Mouse (Mus musculus) E14TG2a.4 (cell line): ENCODE data around the gene Rapgef5.

Source experiments
- CTCF ChIP-seq: conservative IDR thresholded peaks from 2 replicates; pipeline ENCODE4 v1.5.1; 2014; ENCODE audit warnings: low read length
- NANOG ChIP-seq: IDR thresholded peaks from 2 replicates; pipeline ENCODE4 v1.6.1; 2014; ENCODE audit warnings: borderline replicate concordance, low read length, mixed read lengths
- POU5F1 ChIP-seq: IDR thresholded peaks from 2 replicates; pipeline ENCODE4 v1.6.1; 2014; ENCODE audit warnings: low read length, borderline replicate concordance

GRCm38 (mm10) chr12:117691336-117691735, 175.1 kb downstream of the Rapgef5 start:
- TF ChIP-seq CTCF = no peak
- TF ChIP-seq POU5F1 = no peak
- TF ChIP-seq NANOG = no peak
